Mouse (Mus musculus) embryonic stem cell, embryonic (primary cell): ENCODE data around the gene Flt3.

Experiments
- CTCF ChIA-PET, 4 experiments: fragments of 300-600 bp in 2 of 4; fragments of 350-600 bp in 2 of 4; sonication (Branson Sonifier 250); formaldehyde crosslinking; loops; one replicate each; lab custom pipeline; 2022; ENCODE audit warnings: inconsistent platforms in 2 of 4; lab: Charles Lee
- POLR2A ChIA-PET, 4 experiments: fragments of 300-600 bp in 2 of 4; fragments of 350-600 bp in 2 of 4; sonication (Branson Sonifier 250); formaldehyde crosslinking; loops; one replicate each; lab custom pipeline; 2022; ENCODE audit warnings: antibody characterized with exemption in 4 of 4, inconsistent platforms in 1 of 4; lab: Charles Lee

Gene Flt3

DNA sequence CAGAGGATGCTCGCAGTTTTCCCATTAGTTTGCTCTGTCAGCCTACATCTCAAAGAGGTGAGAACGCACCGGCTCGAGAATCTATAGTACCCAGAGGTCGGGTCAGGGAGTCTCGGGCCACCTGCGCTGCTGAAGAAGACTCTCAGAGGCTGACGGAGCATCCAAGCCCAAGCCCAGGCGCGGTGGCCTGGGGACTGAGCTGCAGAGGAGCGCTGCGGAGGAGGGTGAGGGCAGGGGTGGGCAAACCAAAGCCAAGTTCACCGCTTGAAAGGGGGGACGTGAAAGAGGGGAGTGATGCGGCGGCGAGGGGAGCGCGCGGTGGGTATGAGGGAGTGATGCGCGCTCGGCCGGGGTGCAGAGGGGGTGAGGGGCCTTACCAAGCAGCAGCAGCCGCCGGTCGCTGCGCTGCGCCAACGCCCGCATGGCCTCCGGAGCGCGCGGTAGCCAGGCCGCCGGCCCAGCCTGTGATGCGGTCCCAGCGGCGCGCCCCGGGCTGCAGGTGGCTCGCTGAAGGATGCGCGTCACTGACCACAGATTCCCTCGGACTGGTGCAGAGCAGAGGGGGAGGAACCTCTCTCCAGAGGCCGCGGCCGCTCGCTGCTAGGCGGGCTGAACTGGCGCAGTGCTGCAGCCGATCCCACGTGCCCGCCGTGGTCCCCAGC, at the start of gene Flt3:
TSS of gene Flt3 (minus strand) at position 647 of the 662 bp plus-strand sequence.
- ChIA-PET POLR2A (interaction anchor here in 1 of 4 experiments (0.9 to 1.6 kb wide), 2 partner anchors 9 to 23 kb away, joined by 3 to 4 read pairs; no protein-coding TSS in a partner anchor), CTCF (interaction anchor here in 2 of 4 experiments (0.6 to 1.1 kb wide), 2 partner anchors 16 to 170 kb away, joined by 3 read pairs; no protein-coding TSS in a partner anchor)

DNA sequence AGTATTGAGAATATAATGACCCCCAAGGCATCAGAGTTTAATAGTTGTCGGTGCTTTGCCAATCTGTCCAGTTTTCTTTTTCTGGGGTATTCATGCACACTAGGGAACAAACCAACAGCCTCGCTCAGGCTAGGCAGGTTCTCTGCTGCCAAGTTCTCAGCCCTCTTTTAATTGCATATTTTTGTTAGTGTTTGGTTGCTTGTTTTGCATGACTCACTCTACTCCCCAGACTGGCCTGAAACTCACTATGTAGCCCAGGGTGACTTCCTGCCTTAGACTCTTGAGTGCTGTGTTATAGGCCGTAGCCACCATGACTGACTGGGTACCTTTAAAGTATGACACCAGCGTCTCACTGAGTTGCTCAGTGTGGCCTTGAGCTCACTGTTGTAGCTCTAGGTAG, 48.6 kb upstream of the Flt3 start:
- CTCF ChIA-PET, result interaction anchor here in 2 of 4 experiments (0.6 kb wide), 2 partner anchors 34 to 263 kb away, joined by 3 to 5 read pairs; no protein-coding TSS in a partner anchor
- POLR2A ChIA-PET, result interaction anchor here in 1 of 4 experiments (0.9 kb wide), 1 partner anchor 11 kb away, joined by 3 read pairs; no protein-coding TSS in a partner anchor

GRCm38 (mm10) chr5:147448526-147448925, 48.2 kb upstream of the Flt3 start:
- ChIA-PET POLR2A (interaction anchor here in 1 of 4 experiments (0.7 to 1.9 kb wide), 3 partner anchors 11 to 466 kb away, joined by 3 to 4 read pairs (median 3); no protein-coding TSS in a partner anchor), CTCF (interaction anchor here in 3 of 4 experiments (0.6 kb wide), 3 partner anchors 373 to 636 kb away, joined by 3 to 4 read pairs (median 4); no protein-coding TSS in a partner anchor)

- ChIA-PET CTCF (interaction anchor here in 1 of 4 experiments (0.6 kb wide), 1 partner anchor 14 kb away, joined by 3 read pairs; no protein-coding TSS in a partner anchor), POLR2A (interaction anchor here in 2 of 4 experiments (1.0 to 4.1 kb wide), 6 partner anchors 9 to 25 kb away, joined by 3 to 21 read pairs (median 7); partner anchors contain the start of gene Pan3 (in 1 of the 2))
Measured at GRCm38 (mm10) chr5:147445252-147445651, 45.0 kb upstream of the Flt3 start.

GRCm38 (mm10) chr5:147444757-147445156, 44.5 kb upstream of the Flt3 start:
- POLR2A ChIA-PET, result interaction anchor here in 2 of 4 experiments (1.0 to 4.1 kb wide), 8 partner anchors 9 to 513 kb away, joined by 3 to 21 read pairs (median 4); partner anchors contain the start of gene Pan3 (in 1 of the 2)
- CTCF ChIA-PET, result interaction anchor here in 2 of 4 experiments (0.6 to 0.7 kb wide), 2 partner anchors 16 to 582 kb away, joined by 3 read pairs; no protein-coding TSS in a partner anchor

GRCm38 (mm10) chr5:147444298-147444697, 44.0 kb upstream of the Flt3 start:
- ChIA-PET POLR2A (interaction anchor here in 2 of 4 experiments (1.1 to 4.1 kb wide), 10 partner anchors 8 to 514 kb away, joined by 3 to 21 read pairs (median 4); partner anchors contain the start of gene Pan3 (in 1 of the 2)), CTCF (interaction anchor here in 3 of 4 experiments (0.5 to 0.7 kb wide), 4 partner anchors 15 to 582 kb away, joined by 3 read pairs; no protein-coding TSS in a partner anchor)

GRCm38 (mm10) chr5:147442741-147443140, 42.5 kb upstream of the Flt3 start:
- ChIA-PET CTCF (interaction anchor here in 1 of 4 experiments (1.3 kb wide), 1 partner anchor 413 kb away, joined by 3 read pairs; no protein-coding TSS in a partner anchor), POLR2A (interaction anchor here in 2 of 4 experiments (0.5 to 4.1 kb wide), 10 partner anchors 9 to 40 kb away, joined by 3 to 21 read pairs (median 4); partner anchors contain the start of gene Pan3 (in 1 of the 2))

DNA sequence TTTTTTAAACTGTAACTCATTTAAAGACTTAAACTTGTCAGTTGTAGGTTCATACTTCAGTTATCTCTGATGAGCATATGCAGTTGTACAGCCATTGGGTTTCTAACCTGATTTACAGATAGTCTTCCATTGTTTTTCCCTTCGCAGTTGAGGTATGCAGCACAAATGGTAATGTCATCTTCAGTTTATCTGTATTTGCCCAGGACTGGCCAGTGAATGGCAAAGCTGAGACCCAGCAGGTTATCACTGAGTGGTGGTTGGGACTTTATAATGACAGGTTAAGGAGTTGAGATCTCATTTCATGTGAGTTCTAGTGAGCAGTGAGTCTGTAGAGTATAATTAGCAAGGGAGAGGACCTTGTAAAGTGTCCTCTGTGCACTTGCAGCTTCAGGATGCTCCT, 41.7 kb upstream of the Flt3 start:
- POLR2A ChIA-PET, result interaction anchor here in 2 of 4 experiments (0.9 to 4.1 kb wide), 6 partner anchors 8 to 41 kb away, joined by 3 to 21 read pairs (median 4); partner anchors contain the start of gene Pan3 (in 1 of the 2)

DNA sequence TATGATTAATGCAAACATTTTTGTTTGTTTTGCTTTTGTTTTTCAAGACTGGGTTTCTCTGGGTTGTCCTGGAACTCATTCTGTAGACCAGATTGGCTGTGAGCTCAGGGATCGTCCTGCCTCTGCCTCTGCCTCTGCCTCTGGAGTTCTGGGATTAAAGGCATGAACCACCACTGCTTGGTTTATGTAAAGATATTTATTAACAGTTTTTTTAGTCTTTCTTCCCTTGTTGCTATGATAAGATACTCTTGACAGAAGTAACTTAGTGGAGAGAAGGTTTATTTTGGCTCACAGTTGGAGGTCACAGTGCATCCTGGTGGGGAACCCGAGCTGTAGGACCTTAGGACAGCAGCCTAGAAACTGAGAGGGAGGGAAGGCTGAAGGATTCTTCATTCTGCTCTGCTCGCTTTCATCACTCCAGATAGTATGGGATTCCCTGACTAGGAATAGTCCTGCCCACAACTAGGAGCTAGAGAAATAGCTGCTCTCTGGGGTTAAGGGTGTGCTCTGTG, 40.8 kb upstream of the Flt3 start:
- ChIA-PET POLR2A (interaction anchor here in 1 of 4 experiments (0.7 to 1.7 kb wide), 6 partner anchors 10 to 134 kb away, joined by 3 to 6 read pairs (median 4); partner anchors contain the start of gene Pan3), CTCF (no interaction called here)

More for the DNA sequence above, 41.7 kb upstream of the Flt3 start:
- CTCF ChIA-PET, result interaction anchor here in 1 of 4 experiments (0.5 kb wide), 1 partner anchor 743 kb away, joined by 4 read pairs; no protein-coding TSS in a partner anchor

DNA sequence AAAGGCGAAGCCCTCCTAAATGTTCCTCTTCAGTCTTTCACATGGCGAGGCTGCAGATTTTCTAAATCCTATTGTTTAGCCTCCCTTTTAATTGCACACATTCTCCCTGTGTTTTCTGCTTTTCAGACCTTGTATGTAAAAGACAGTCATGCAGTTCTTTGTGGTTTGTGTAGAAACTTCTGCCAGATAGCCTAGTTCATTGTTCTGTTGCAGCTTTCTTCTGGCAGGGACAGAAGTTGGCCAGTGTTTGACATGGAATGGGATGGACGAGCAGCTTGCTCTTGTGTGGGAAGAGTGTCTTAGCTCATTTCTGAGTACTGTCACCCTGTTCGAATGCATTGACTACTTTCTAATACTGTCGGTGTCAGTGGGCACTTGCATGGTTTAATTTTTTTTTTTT, 36.2 kb upstream of the Flt3 start:
- ChIA-PET POLR2A (interaction anchor here (0.6 to 1.8 kb wide), 8 partner anchors 8 to 64 kb away, joined by 3 to 4 read pairs (median 3); no protein-coding TSS in a partner anchor), CTCF (interaction anchor here in 2 of 4 experiments (0.6 kb wide), 3 partner anchors 21 to 382 kb away, joined by 3 read pairs; no protein-coding TSS in a partner anchor)

- ChIA-PET POLR2A (interaction anchor here in 2 of 4 experiments (0.6 to 1.8 kb wide), 6 partner anchors 8 to 65 kb away, joined by 3 to 4 read pairs (median 3); no protein-coding TSS in a partner anchor), CTCF (interaction anchor here in 2 of 4 experiments (0.6 kb wide), 2 partner anchors 95 to 147 kb away, joined by 3 to 4 read pairs; no protein-coding TSS in a partner anchor)
Measured at GRCm38 (mm10) chr5:147435751-147436150, 35.5 kb upstream of the Flt3 start.

DNA sequence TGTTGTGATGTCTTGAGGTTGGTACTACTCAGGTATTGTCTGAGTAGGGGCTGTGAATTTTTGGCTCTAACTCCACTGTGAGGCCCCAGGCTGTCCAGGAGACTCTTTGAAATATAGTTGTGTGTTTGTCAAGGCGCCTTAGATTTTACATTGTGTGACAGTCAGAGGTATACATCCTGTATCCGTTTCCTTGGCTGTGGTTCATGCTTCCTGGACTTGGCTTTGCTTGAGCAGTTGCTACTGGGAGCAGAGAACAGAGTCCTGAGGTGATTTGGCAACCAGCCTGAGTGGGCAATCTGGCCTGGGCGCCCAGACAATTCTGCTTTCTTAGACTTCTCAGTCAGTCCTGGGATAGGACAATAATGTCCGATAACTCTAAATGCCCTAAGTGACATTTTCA, 34.9 kb upstream of the Flt3 start:
- ChIA-PET CTCF (no interaction called here), POLR2A (interaction anchor here in 2 of 4 experiments (0.8 to 1.3 kb wide), 3 partner anchors 9 to 22 kb away, joined by 3 to 4 read pairs (median 3); no protein-coding TSS in a partner anchor)

DNA sequence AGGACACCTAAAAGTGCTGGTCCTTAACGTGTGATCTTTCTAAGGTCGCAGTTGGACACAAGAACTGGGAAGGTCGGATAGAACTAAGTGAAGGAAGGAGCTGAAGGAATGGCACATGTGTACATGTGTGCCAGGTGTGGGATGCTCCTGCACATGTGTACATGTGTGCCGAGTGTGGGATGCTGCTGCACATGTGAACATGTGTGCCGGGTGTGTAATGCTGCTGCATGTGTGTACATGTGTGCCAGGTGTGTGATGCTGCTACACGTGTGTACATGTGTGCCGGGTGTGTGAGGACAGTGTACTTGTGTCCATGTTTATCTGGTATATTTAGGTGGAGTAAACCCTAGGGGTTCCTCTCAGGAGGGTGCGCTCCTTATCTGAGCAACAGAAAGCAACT, 32.6 kb upstream of the Flt3 start:
- CTCF ChIA-PET, result interaction anchor here in 1 of 4 experiments (0.6 kb wide), 1 partner anchor 485 kb away, joined by 3 read pairs; no protein-coding TSS in a partner anchor
- POLR2A ChIA-PET, result interaction anchor here in 3 of 4 experiments (0.6 to 2.5 kb wide), 6 partner anchors 10 to 116 kb away, joined by 3 to 14 read pairs (median 6); no protein-coding TSS in a partner anchor

GRCm38 (mm10) chr5:147430936-147431839, 30.9 kb upstream of the Flt3 start:
- CTCF ChIA-PET, result interaction anchor here (0.5 to 1.7 kb wide), 6 partner anchors 8 to 1558 kb away, joined by 3 to 10 read pairs (median 4); no protein-coding TSS in a partner anchor
- POLR2A ChIA-PET, result interaction anchor here in 2 of 4 experiments (0.6 to 3.1 kb wide), 15 partner anchors 8 to 216 kb away, joined by 3 to 24 read pairs (median 4); no protein-coding TSS in a partner anchor

DNA sequence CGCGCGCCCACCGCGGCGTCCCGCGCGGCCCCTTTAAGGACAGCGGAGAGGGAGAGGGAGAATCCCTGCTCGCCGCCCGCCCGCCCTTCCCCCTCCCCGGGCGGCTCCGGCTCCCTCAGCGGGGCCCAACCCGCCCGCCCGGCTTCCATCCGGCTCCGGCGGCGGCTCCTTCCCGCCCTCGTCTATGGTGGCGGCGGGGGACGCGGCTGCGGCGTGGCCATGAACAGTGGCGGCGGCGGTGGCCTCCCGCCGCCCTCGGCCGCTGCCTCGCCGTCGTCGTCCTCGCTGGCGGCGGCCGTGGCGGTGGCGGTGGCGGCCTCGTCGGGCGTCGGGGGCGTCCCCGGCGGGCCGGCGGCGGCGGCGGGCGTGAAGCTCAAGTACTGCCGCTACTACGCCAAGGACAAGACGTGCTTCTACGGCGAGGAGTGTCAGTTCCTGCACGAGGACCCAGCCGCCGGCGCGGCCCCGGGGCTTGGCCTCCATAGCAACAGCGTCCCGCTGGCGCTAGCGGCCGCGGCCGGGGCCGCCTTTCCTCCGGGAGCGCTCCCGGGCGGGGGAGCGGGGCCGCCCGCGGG, 30.2 kb upstream of the Flt3 start:
- POLR2A ChIA-PET, result interaction anchor here in 3 of 4 experiments (0.9 to 3.1 kb wide), 13 partner anchors 10 to 67 kb away, joined by 3 to 24 read pairs (median 5); no protein-coding TSS in a partner anchor
- CTCF ChIA-PET, result interaction anchor here in 1 of 4 experiments (0.7 kb wide), 1 partner anchor 8 kb away, joined by 4 read pairs; no protein-coding TSS in a partner anchor
